Mouse (Mus musculus): ENCODE results near the gene Rbm24.

The Rbm24 gene

DNA sequence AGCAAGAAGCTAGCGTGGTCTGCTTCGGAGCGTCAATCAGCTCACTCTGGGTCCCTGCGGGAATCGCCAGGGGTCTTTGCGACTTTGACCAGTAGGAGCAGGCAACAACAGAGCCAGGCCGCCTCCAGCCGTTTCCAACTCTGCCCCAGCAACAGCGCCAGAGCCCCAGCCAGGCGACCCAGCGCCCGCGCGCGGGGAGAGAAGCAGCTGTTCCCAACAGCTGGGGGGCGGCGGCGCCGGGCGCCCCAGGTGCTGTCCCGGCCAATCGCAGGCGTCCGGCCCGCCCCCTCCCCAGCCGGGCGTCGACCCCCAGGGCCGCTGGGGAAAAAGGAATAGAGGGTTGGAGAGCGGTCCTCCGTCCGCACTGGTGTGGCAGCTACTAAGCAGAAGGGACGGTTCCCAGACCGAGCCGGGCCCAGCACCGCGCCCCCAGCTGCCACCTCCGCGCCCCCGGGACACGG is at the start of gene Rbm24:
Gene Rbm24, plus strand, starts transcription at position 294 of the 461 bp plus-strand sequence.
- no peak for DNase-seq (ENCODE audit: low read depth)

DNA sequence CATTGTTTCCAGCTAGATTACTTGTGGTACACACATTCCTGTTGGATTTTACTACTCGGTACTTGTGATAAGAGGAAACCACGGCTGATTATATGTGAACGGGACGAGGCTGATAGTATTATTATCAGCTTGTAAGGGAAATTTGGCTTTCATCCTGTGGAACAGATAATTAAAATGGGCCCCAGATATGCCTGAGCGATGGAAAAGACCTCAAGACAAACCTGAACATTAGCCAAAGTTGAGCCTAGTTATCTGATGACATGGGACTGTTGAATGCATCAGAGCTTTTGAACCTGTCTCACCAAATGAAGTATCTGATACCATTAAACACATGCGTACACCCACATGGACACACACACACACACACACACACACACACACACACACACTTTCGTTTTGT is 45.4 kb upstream of the Rbm24 start:
- DNase-seq (ENCODE audit: low read depth) = no peak

DNA sequence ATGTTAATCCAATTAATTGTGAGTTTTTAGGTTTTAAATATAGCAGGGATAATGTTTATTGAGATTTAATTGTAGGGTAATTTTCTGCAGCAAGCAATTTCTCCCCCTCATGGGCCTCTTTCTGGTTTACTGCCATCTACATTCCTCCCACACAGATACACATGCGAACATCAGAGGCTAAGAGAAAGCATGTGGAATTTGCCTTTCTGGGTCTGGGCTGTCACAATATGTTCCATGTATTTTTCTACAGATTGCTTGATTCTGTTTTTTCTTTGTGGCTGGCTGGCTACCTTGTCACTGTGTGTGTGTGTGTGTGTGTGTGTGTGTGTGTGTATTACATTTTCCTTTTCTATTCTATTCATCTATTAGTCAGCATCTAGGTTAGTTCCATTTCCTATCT is 42.9 kb upstream of the Rbm24 start:
- no peak for DNase-seq (ENCODE audit: low read depth)

DNA sequence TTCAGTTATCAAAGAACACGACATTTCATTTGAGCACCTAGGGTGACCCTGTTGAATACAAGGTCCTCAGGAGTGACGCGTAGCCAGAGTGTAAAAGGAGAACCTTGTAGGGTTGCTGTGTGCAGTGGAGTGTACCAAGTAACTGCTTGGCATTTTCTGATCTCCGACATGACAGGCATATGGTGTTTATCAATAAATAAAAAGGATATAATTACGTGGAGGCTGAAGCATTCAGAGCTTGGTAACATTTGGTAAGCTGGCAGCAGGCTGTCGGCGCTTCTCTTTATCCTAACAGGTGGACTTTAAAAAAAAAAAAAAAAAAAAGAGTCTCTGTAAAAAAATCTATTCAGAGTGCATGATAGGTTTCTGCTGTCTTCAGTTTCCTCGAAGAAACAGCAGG is 30.8 kb upstream of the Rbm24 start:
- no peak for DNase-seq (ENCODE audit: low read depth)

DNA sequence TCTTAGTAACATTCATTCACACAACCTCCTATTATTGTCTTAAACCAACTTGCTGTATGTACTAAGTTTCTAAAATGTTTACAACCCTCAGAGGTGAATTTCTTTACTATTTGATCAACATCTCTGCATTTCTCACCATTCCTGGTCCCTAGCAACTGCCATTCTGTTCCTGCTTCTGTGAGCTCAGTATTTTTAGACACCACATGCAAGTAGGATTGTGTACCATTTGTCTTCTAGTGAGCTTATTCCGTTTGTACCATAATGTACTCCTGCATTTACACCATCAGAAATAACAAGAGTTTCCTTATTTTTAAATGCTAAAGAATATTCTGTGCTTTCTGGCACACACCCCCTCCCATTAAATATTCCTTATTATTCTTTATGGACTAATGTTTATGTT is 26.6 kb upstream of the Rbm24 start:
- DNase-seq (ENCODE audit: low read depth) = no peak

DNA sequence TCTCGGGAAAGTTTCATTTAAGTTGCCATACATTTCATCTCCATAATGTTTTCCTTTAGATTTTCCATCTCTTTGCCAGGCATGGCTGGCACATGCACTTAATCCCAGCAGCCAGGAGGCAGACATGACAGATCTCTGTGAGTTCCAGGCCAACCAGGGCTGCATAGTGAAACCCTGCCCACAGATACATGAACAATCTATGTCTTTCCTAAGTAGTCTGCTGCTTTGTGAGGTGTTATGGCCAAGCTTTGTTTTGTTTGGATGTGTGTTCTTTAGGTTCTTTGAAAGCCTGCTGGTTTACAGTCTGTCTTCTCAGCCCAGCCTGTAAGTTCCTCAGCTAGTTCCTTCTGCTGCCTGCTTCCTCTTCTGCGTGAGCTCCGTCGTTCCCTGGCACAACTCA is 25.3 kb upstream of the Rbm24 start:
- no peak for DNase-seq (ENCODE audit: low read depth)

DNA sequence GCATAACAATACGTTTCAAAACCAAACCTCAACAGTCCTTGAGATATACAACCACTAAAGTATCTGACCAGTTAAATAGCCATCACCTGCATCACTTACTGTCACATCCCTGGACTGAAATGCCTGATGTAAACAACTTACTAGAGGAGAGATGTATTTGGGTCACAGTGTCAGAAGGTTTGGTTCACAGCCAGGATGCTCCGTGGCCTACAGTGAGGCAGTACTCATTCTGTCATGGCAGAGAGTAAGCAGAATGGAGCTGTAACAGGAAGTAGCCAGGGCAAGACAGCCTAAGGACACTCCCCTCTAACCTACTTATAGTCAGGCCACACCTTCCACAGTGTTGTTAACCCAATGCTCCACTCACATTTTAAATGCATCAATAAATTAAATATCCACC is 24.3 kb upstream of the Rbm24 start:
- no peak for DNase-seq (ENCODE audit: low read depth)

DNA sequence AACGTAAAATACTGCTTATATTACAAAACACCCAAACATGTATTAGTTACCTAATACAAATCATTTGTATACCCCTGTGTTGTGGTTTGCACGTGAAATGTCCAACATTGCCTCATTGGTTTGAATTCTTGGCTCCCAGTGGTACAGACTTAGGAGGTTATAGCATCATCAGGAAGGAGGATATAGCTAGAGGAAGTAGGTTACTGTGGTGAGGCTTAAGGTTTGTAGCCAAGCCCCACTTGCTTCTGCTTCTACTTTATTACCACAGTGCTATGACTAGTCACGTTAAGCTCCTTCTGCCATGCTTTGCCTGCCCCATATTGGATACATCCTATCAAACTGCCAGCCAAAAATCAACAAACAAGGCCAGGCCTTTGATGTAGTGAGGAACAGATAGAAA is 21.0 kb upstream of the Rbm24 start:
- no peak for DNase-seq (ENCODE audit: low read depth)

DNA sequence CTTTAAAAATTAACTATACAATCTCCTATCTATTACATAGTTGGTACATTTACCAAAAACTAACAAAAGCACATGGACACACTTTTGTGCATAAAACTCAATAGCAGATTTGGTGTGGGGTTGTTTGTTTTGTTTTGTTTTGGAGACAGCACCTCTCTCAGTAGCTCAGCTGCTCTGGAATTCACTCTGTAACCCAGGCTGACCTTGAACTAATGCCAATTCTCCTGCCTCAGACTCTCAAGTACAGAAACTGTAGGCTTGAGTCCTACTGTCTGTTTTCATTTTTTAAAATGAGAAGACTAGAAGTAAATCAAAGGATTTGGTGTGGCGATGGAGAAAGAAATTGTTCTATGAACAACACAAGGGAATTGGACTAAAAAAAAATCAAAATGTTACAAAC is 11.1 kb upstream of the Rbm24 start:
- DNase-seq (ENCODE audit: low read depth) = no peak

DNA sequence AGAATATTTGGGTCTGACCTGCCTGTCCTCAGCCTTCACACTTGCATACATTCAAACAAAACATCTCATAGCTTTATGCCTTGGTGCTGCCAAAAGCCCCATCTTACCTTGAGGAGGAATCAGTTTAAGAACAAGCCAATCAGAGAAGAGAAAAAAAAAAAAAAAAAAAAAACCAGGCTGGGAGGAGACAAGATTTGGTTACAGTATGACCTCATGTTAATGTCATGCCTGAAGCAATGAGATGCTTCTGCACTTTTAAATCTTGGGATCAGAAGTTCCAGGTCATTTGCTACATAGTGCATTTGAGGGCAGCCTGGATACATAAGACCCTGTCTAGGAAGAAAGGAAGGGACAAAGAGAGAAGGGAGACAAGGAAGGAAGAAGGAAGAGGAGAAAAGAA is 6.0 kb upstream of the Rbm24 start:
- no peak for DNase-seq (ENCODE audit: low read depth)

DNA sequence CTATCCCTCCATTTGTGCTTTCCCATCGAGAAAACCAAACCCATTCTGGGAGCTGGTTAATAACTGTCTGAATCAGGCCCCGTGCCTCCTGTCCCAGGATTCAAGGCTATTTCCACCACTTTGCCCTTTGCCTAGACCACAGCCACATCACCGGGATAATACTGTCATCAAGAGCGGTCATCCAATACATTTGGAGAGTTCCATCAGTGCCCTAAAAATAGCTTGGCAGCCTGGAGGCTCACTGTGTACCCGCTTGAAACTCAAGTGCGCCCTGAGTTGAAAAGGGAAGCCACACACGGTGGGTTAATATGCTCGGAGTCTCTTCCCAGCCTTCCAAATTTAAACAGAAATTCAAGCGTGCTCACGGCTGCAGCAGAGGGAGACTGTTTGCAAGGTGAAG is 4.6 kb upstream of the Rbm24 start:
- no peak for DNase-seq (ENCODE audit: low read depth)

DNA sequence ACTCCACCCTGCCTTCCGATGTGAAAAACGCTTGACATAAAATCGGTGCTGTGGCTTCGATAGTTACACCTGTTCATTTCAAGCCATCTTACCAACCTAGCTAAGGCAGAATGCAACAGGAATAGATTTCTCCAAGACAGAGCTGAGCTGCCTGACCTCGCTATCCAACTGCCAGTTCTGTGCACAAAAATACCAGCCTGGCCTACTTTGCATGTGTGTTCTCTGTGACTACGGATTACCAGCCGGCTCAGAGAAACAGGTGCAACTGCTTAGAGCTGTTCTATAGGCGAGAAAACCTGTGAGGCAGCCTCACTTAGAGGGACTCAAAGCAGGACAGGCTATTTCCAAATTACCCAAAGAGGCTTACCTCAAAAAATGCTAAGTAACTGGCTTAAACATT is 4.2 kb upstream of the Rbm24 start:
- DNase-seq (ENCODE audit: low read depth) = no peak

DNA sequence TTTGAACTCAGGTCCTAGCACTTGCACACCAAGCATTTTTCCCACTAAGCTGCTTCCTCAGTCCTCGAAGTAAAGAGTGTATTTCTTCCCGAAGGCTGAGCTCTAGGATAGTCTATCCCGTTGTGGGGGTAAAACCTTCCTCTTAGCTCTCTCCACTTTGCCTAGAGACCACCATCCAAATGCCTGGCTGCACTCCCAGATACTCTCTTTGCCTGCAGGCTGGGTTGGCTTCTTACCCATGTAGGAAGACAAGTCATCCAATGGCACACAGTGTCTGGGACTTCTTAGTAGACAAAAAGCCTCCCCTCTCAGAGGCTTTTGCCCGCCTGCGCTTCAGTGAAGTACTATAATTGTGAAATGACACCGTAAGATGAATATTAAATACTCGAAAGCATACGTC is 2.2 kb upstream of the Rbm24 start:
- no peak for DNase-seq (ENCODE audit: low read depth)

DNA sequence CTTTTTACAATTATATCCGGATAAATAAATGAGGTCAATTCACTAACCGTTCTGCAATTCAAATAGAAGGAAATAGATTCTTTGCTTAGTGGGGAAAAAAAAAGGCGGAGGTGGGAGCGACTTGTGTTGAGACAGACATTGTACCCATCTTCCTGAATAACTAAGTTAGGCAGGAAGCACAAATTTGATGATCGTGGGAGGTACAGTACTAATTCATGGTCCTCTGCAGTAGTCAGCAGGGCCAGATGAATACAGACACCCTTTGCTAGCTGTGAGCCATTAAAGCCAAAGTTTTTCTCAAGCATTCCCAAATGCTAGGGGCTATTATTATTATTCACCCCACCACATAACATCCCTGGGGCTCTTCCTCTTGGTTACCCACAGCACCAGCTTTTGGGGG is 640 bp upstream of the Rbm24 start:
- no peak for DNase-seq (ENCODE audit: low read depth)

DNA sequence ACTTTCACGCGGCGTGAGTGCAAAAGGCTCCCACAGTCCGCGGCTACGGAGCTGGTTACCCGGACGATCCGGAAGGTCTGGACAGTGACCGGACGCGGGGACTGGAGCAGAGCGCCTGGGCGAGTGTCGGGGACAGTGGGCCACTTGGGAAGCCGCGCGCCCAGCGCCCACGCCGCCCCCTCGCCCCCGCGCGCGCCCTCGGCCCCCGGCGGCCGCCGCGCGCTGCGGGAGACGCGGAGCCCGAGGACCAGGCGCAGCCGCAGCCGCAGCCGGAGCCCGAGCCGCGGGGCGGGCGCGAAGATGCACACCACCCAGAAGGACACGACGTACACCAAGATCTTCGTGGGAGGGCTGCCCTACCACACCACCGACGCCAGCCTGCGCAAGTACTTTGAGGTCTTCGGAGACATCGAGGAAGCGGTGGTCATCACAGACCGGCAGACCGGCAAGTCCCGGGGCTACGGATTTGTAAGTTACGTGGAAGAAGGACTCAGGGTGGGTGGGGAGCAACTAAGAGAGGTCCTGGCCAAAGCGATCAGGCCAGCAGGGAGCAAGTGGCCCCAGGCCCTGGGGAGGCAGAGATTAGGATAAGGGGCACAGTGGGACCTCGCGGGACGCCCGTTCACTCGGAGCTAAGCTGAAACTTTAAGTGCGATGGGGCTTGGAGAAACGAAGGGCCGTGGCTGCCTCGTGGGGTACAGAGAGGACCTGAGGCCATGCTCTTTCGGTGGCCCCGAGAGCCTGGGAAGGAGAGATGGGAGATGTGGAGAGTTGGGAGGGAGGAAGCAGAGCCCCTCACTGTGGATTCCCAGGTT is 704 bp downstream of the Rbm24 start:
- DNase-seq (ENCODE audit: low read depth) = no peak

DNA sequence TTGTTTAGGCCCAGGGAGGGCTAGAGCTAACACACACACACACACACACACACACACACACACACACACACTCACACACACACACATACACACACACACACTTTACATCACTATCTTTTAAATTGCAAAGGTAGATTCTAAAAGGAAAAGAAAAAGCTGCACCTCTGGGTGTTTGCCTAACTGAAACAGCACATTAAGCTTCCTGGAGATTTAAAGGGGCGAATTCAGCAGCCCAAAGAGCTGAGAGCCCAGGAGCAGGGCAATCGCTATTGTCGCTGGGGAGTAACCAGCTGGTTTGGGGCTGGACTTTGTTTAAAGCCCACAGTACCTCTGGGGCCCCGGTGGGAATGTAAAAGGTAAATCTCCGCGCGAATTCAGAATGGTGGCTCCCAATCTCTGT is 1.4 kb downstream of the Rbm24 start:
- DNase-seq (ENCODE audit: low read depth) = no peak

DNA sequence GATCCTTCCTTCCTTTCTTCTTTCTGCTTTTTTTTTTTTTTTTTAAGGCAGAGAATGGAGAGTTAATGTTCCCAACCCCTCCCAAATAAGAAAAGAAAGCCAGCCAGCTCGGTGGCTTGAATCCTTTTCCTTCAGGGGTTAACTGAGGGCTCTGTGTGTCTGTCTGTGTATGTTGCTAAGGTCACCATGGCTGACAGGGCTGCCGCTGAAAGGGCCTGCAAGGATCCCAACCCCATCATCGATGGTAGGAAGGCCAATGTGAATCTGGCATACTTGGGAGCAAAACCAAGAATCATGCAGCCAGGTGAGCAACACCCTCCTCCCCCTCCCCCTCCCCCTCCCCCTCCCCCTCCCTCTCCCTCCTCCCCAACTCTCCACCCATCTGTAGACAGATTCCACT is 1.9 kb downstream of the Rbm24 start:
- DNase-seq (ENCODE audit: low read depth) = no peak

DNA sequence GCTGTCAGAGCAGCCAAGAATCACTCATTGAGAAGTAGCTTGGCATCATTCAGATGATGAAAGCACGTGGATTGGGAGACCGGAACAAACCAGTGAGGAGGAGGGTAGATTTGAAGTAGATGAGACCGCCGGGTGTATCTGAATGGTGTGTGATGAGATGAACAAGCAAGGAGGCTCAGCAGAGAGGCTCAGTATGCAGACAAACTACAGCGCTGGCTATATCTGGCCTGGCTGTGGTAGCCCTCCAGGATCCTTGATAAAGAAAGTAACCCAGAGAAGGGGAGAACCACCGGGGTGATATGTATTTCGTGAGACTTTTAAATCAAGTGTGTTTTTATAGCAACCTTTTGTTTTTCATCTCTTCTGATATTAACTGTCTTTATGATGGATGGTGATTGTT is 5.6 kb downstream of the Rbm24 start:
- no peak for DNase-seq (ENCODE audit: low read depth)

DNA sequence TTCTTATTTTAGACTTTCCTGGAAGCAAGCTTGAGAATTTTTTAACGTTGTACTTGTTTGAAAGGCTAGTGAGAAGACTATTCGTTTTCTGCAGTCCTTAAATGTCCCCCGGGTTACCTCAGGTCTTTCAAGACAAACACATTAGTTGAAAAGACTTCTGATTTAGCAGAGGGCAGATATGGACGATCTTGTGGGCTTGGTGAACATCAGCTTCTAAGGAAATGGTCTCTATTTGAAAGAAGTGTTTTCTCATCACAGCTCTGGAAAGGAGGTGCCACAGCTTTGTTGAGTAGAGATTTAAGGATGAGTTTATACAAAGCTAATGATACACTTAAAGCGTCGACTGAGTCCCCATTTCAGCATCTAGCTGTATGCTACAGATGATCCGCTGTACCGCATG is 6.1 kb downstream of the Rbm24 start:
- no peak for DNase-seq (ENCODE audit: low read depth)

DNA sequence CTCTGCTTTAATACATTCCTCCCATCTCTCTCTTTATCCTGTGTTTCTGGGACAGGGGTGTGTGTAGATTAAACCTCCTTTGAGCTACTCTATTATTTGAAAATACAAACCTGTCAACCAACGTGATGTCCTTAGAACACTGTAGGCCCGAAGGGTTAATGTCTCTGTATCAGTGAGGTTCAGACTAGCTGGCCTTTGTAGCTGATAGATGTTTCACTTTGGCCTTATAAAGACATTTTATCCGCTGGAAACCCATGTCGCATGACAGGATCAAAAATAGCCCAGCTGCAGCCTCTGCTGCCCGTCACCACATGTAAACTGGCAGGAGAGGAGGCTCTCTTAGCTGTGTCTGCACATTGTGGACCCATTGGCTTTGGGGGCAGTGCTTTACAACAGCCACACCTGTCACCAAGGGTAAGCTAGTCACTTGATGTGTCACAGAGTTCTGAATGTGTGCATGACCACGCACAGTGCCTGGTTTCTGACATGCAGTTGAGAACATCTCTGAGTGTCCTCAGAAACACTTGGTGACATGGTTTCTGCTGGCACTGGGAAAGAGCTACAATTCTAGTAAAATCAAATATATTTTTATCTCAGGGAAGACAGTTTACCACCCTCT is 8.5 kb downstream of the Rbm24 start:
- no peak for DNase-seq (ENCODE audit: low read depth)

DNA sequence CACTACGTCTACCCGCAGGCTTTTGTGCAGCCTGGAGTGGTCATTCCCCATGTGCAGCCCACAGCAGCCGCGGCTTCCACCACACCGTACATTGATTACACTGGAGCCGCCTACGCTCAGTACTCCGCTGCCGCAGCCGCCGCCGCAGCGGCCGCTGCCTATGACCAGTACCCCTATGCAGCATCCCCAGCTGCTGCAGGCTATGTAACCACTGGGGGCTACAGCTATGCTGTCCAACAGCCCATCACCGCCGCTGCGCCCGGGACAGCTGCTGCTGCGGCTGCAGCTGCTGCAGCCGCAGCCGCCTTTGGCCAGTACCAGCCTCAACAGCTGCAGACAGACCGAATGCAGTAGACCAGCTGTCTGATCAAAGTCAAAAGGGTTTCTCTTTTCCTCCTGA is 10.7 kb downstream of the Rbm24 start:
- no peak for DNase-seq (ENCODE audit: low read depth)

DNA sequence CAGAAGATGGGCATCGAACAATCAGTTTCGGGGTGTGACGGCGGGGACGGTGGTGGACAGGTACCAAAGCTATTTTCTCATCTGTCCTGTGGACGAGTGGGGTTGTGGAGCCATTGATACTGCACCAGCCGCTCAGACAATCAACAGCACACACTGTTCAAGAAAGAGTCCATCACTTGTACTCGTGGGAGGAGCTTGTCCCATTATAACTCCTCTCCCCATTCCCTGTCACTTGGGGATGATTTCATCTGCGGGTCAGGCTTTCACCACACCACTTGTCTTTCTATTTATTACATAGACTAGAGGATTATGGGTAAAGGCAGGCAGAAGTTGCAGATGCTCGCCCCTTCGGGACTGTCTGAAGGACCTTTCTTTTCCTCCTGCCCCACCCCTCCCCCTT is 11.6 kb downstream of the Rbm24 start:
- DNase-seq (ENCODE audit: low read depth) = no peak

DNA sequence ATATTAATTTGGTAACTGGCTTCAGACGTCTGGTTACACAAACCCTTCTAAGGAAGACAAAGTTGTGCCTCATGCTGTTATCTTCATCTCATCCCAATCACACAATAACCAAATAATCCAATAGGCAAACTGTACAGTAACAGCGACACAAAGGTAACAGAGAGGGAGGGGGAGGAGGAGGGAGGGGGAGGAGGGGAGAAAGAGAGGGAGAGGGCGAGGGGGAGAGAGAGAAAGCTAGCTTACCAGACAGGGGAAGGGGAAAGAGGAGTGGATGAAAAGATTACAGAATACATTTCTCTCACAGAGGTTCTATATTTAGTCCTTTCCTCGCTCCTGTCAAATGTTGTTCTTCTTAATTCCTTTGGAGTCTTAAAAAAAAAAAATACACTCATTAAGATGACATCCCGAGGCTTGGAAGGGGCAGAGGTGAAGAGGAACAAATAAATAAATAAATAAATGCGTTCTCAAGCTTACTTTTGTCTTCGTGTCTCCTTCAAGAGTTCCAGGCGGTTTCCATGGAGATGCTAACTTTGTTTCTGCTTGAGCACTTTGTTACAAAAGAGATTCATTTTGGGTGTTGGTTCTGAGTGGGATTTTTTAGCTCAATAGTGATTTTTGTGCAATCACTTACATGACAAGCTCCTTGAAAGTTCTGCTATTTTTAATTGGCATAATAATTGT is 15.8 kb downstream of the Rbm24 start:
- no peak for DNase-seq (ENCODE audit: low read depth)
